Mouse (Mus musculus) bone marrow, adult 2 months (tissue): ENCODE data around the gene Tbp.
"Not testable (repeated sequence)": the region's sequence is repeated elsewhere in the genome, so short reads cannot be mapped to it uniquely, and the experiment has no call there.

Source experiments
- CTCF ChIP-seq: fragments of 200-500 bp; IDR thresholded peaks from 2 replicates; pipeline ENCODE4 v1.5.1; 2011; ENCODE audit warnings: low read length, control low read depth; ENCODE audit not compliant: control insufficient read depth, insufficient read depth
- POLR2A ChIP-seq: fragments of 200-500 bp; IDR thresholded peaks from 2 replicates; pipeline ENCODE4 v1.6.1; 2011; ENCODE audit warnings: low read depth, mild to moderate bottlenecking, control low read depth, low read length, borderline replicate concordance; ENCODE audit not compliant: control insufficient read depth

GRCm38 (mm10) chr17:15543868-15544267 is 44.2 kb downstream of the Tbp start:
- TF ChIP-seq POLR2A, CTCF: not testable (repeated sequence)
